Mouse (Mus musculus) left cerebral cortex, adult 9 months (tissue): Measurements from ENCODE around the gene Slc32a1.

Experiments
- DNase-seq, 2 experiments: peaks; one replicate each; pipeline ENCODE4 v3.0.0; 2022; ENCODE audit warnings: low spot score in 2 of 2

Gene Slc32a1

GRCm38 (mm10) chr2:158610488-158611325, at the start of gene Slc32a1:
Gene Slc32a1 (plus strand): TSS chr2:158610767.
- DNase-seq, result no peak

- no peak for DNase-seq
These were observed 49.8 kb upstream of the Slc32a1 start for GRCm38 (mm10) chr2:158560801-158561200.

- no peak for DNase-seq
These were observed 49.0 kb upstream of the Slc32a1 start for GRCm38 (mm10) chr2:158561371-158562144.

- DNase-seq, result no peak
These were observed 40.0 kb upstream of the Slc32a1 start for GRCm38 (mm10) chr2:158570421-158571081.

- no peak for DNase-seq
These were observed 30.6 kb upstream of the Slc32a1 start for GRCm38 (mm10) chr2:158579979-158580378.

- DNase-seq, result no peak
These were observed 25.8 kb upstream of the Slc32a1 start for GRCm38 (mm10) chr2:158584621-158585358.

- no peak for DNase-seq
These were observed 21.9 kb upstream of the Slc32a1 start for GRCm38 (mm10) chr2:158588524-158589271.

- DNase-seq, result no peak
These were observed 20.1 kb upstream of the Slc32a1 start for GRCm38 (mm10) chr2:158590495-158590894.

GRCm38 (mm10) chr2:158591286-158591685, 19.3 kb upstream of the Slc32a1 start:
- DNase-seq, result no peak

- DNase-seq, result no peak
These were observed 17.2 kb upstream of the Slc32a1 start for GRCm38 (mm10) chr2:158593371-158593770.

GRCm38 (mm10) chr2:158595103-158595502, 15.5 kb upstream of the Slc32a1 start:
- DNase-seq, result no peak

- DNase-seq, result no peak
These were observed 15.0 kb upstream of the Slc32a1 start for GRCm38 (mm10) chr2:158595577-158595976.

GRCm38 (mm10) chr2:158596803-158597202, 13.8 kb upstream of the Slc32a1 start:
- DNase-seq, result no peak

- DNase-seq, result no peak
These were observed 10.1 kb upstream of the Slc32a1 start for GRCm38 (mm10) chr2:158600517-158600916.

- no peak for DNase-seq
These were observed 9.2 kb upstream of the Slc32a1 start for GRCm38 (mm10) chr2:158601326-158601725.

GRCm38 (mm10) chr2:158602663-158603062, 7.9 kb upstream of the Slc32a1 start:
- DNase-seq, result no peak

- DNase-seq, result no peak
These were observed 4.0 kb upstream of the Slc32a1 start for GRCm38 (mm10) chr2:158606511-158606964.

- no peak for DNase-seq
These were observed 886 bp upstream of the Slc32a1 start for GRCm38 (mm10) chr2:158609681-158610080.

- no peak for DNase-seq
These were observed 756 bp downstream of the Slc32a1 start for GRCm38 (mm10) chr2:158611326-158611719.

- DNase-seq, result no peak
These were observed 1.4 kb downstream of the Slc32a1 start for GRCm38 (mm10) chr2:158611726-158612670.
